Mouse (Mus musculus) midbrain, postnatal 0 days (tissue): ENCODE data around the gene Cldn22. TPM values are rescaled to one million over a fixed set of nuclear protein-coding genes. Genes with fewer than 3 reads are reported as not detected.

Source experiments
- ATAC-seq: fragments of 200-750 bp; cut with Nextera tagmentation; 2 replicates; pipeline ENCODE4 v1.8.0; 2017; ENCODE audit warnings: moderate number of reproducible peaks, mild to moderate bottlenecking, moderate TSS enrichment, moderate library complexity; ENCODE audit not compliant: low FRiP score
- DNase-seq: peaks from one replicate; pipeline ENCODE4 v3.0.0-alpha.2; 2015; ENCODE audit warnings: low spot score
- H3K27ac ChIP-seq: fragments of 300-500 bp; sonication (generic); 2 replicates; pipeline ENCODE4 v1.5.1; 2014; ENCODE audit warnings: low read depth, mild to moderate bottlenecking, low read length, mixed read lengths
- H3K27me3 ChIP-seq: fragments of 300-500 bp; sonication (generic); 2 replicates; pipeline ENCODE4 v1.6.1; 2014; ENCODE audit warnings: low read length, control low read depth, mixed read lengths; ENCODE audit not compliant: insufficient read depth
- H3K36me3 ChIP-seq: fragments of 300-500 bp; sonication (generic); 2 replicates; pipeline ENCODE4 v1.6.1; 2014; ENCODE audit warnings: low read length, control low read depth, mixed read lengths; ENCODE audit not compliant: insufficient read depth
- H3K4me1 ChIP-seq: fragments of 300-500 bp; sonication (generic); 2 replicates; pipeline ENCODE4 v1.6.1; 2014; ENCODE audit warnings: mild to moderate bottlenecking, control low read depth, antibody characterized with exemption, low read length, mixed read lengths; ENCODE audit not compliant: insufficient read depth
- H3K4me2 ChIP-seq: fragments of 300-500 bp; sonication (generic); 2 replicates; pipeline ENCODE4 v1.6.1; 2014; ENCODE audit warnings: low read depth, mild to moderate bottlenecking, low read length, mixed read lengths; ENCODE audit not compliant: poor library complexity, severe bottlenecking
- H3K4me3 ChIP-seq: fragments of 300-500 bp; sonication (generic); 2 replicates; pipeline ENCODE4 v1.5.1; 2014; ENCODE audit warnings: low read depth, mild to moderate bottlenecking, low read length, moderate library complexity
- H3K9ac ChIP-seq: fragments of 300-500 bp; sonication (generic); replicated peaks from 2 replicates; pipeline ENCODE4 v1.6.1; 2014; ENCODE audit warnings: mild to moderate bottlenecking, low read length, moderate library complexity, mixed read lengths; ENCODE audit not compliant: poor library complexity, severe bottlenecking
- H3K9me3 ChIP-seq: fragments of 300-500 bp; sonication (generic); 2 replicates; pipeline ENCODE4 v1.6.1; 2016; ENCODE audit warnings: low read length, control low read depth
- CTCF ChIP-seq: IDR thresholded peaks from 2 replicates; pipeline ENCODE4 v1.5.1; 2016; ENCODE audit warnings: antibody characterized with exemption, mild to moderate bottlenecking
- WGBS: fragments of 180-500 bp; shearing (Covaris S2); extraction: QIAGEN DNeasy Blood & Tissue Kit; methylation state at CpG from one replicate; pipeline ENCODE4 v1.1.7; 2014; 5-methylcytosine and 5-hydroxymethylcytosine counted together
- polyA plus RNA-seq: library from polyadenylated mRNA; unstranded; fragments of >200 nt; fragmentation: Nextera tagmentation; extraction: Ambion mirVana; gene quantifications from 2 replicates; pipeline ENCODE4 v1.2.1, GENCODE M21; 2015
- total RNA-seq: library from RNA; depleted of rRNA; stranded (reverse); fragments of >200 nt; gene quantifications from 2 replicates; pipeline ENCODE4 v1.2.3, GENCODE M21; 2014

Cldn22 gene
- total and polyA plus RNA-seq, 2 experiments from 2014 or later, result not detected

DNA sequence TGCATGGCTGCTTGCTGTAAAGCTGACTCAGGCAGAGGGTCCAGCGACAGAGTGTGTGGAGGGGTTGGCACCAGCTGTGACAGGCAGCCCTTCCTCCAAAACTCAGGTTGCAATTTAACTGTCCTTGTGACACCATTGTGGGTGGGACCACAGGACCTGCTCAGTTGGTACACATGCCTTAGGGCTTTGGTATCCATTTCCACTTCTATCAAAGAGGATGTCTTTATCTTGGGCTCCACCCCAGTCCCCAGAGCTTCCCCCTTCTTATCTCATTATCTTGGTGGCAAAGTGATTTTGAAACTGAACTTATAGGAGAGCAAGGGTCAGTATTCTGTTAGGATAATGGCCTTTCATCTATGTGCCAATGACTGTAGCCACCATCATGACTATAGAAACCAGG lies 9.7 kb downstream of the Cldn22 start:
- no peaks in the 10 kb centered on the region for H3K4me1 ChIP-seq
- DNase-seq (no peak), ATAC-seq (no peak)
- no peak overlapping the region for H3K27ac ChIP-seq
- no peak overlapping the region for H3K4me2 ChIP-seq
- no peaks in the 10 kb centered on the region for H3K27me3 ChIP-seq
- WGBS, result 60% methylated on average over 1 of the region's 1 CpGs
- TF ChIP-seq CTCF, result no peak
- no peak overlapping the region for H3K4me3 ChIP-seq
- H3K9ac ChIP-seq, result no peak overlapping the region
- H3K36me3 ChIP-seq, result peaks cover 11% of the 10 kb centered on the region
- H3K9me3 ChIP-seq, result no peaks in the 10 kb centered on the region

- Histone ChIP-seq H3K9ac (no peak overlapping the region), H3K9me3 (no peaks in the 10 kb centered on the region), H3K27ac (no peak overlapping the region), H3K27me3 (no peaks in the 10 kb centered on the region), H3K4me3 (no peak overlapping the region), H3K4me1 (no peaks in the 10 kb centered on the region), H3K36me3 (peaks cover 17% of the 10 kb centered on the region), H3K4me2 (no peak overlapping the region)
- DNase-seq (no peak), ATAC-seq (no peak)
- WGBS, result 79% methylated on average over 7 of the region's 7 CpGs
- TF ChIP-seq CTCF, result peak; percentile 38
These were observed 18.8 kb downstream of the Cldn22 start for GRCm38 (mm10) chr8:47843063-47843462.

DNA sequence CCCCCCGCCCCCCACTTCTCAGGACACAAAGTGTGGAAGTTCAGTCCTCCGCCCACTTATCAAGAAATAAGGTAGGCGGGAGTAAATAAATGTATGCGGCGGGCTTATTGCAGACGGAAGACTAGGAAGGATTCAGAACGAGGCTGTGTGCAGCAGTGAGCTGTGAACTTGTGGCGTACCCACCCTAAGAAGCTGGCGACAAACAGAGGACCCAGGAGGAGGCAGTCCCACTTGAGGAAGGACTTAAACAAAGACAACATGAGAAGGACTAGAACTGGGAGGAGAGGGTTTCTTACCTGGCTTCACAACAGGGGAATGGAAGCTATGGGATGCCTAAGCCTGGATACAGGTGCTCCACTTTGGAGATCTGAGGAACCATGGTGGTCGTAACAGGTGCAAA lies 19.4 kb downstream of the Cldn22 start:
- no peak overlapping the region for H3K4me2 ChIP-seq
- no peaks in the 10 kb centered on the region for H3K9me3 ChIP-seq
- no peak overlapping the region for H3K9ac ChIP-seq
- no peak overlapping the region for H3K4me3 ChIP-seq
- ATAC-seq (no peak), DNase-seq (no peak)
- no peak overlapping the region for H3K27ac ChIP-seq
- no peaks in the 10 kb centered on the region for H3K27me3 ChIP-seq
- no peak for TF ChIP-seq CTCF
- H3K4me1 ChIP-seq, result no peaks in the 10 kb centered on the region
- peaks cover 20% of the 10 kb centered on the region for H3K36me3 ChIP-seq
- WGBS, result 92% methylated on average over 10 of the region's 10 CpGs

- Histone ChIP-seq H3K9ac (no peak overlapping the region), H3K4me3 (no peak overlapping the region), H3K27ac (no peak overlapping the region), H3K4me1 (no peaks in the 10 kb centered on the region), H3K27me3 (no peaks in the 10 kb centered on the region), H3K4me2 (no peak overlapping the region), H3K36me3 (peaks cover 13% of the 10 kb centered on the region), H3K9me3 (no peaks in the 10 kb centered on the region)
- ATAC-seq (no peak), DNase-seq (no peak)
- WGBS, result 71% methylated on average over 13 of the region's 13 CpGs
- TF ChIP-seq CTCF, result no peak
These were observed 21.7 kb downstream of the Cldn22 start for GRCm38 (mm10) chr8:47845956-47846355.

GRCm38 (mm10) chr8:47847161-47847560 lies 22.9 kb downstream of the Cldn22 start:
- ATAC-seq (no peak), DNase-seq (no peak)
- Histone ChIP-seq H3K27me3 (no peaks in the 10 kb centered on the region), H3K36me3 (peaks cover 13% of the 10 kb centered on the region), H3K4me1 (no peaks in the 10 kb centered on the region), H3K27ac (no peak overlapping the region), H3K4me2 (no peak overlapping the region), H3K9me3 (no peaks in the 10 kb centered on the region), H3K9ac (no peak overlapping the region), H3K4me3 (no peak overlapping the region)
- 94% methylated on average over 14 of the region's 14 CpGs for WGBS
- TF ChIP-seq CTCF, result no peak

DNA sequence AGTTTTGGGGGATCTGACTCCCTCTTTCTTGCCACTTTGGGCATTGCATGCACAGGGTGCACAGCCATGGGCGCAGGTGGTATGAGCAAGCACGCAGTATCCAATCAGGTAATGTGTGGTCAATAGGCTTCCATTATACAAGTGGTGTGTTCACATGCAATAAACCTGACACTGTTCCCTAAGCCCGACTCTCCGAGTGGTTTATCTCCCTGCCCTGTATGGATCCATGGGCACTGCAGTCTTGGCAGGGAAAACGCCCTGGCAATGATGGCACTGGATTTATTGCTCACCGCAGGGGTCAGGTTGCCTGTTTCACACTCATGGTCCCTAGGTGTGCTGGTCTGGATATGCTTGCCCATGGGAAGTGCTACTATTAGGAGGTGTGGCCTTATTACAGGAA lies 23.6 kb downstream of the Cldn22 start:
- H3K27ac ChIP-seq, result no peak overlapping the region
- H3K27me3 ChIP-seq, result no peaks in the 10 kb centered on the region
- no peak overlapping the region for H3K4me3 ChIP-seq
- no peaks in the 10 kb centered on the region for H3K9me3 ChIP-seq
- DNase-seq (no peak), ATAC-seq (no peak)
- H3K4me1 ChIP-seq, result no peaks in the 10 kb centered on the region
- no peak for TF ChIP-seq CTCF
- WGBS, result 97% methylated on average over 6 of the region's 6 CpGs
- H3K9ac ChIP-seq, result no peak overlapping the region
- H3K36me3 ChIP-seq, result peaks cover 13% of the 10 kb centered on the region
- no peak overlapping the region for H3K4me2 ChIP-seq
